Mouse (Mus musculus) retina, postnatal 7 days (tissue): ENCODE measurements around the gene Dpp7.

Experiments used
- DNase-seq: peaks from one replicate; pipeline ENCODE4 v3.0.0-alpha.2; 2012; ENCODE audit warnings: low read depth, low spot score

Dpp7 gene

DNA sequence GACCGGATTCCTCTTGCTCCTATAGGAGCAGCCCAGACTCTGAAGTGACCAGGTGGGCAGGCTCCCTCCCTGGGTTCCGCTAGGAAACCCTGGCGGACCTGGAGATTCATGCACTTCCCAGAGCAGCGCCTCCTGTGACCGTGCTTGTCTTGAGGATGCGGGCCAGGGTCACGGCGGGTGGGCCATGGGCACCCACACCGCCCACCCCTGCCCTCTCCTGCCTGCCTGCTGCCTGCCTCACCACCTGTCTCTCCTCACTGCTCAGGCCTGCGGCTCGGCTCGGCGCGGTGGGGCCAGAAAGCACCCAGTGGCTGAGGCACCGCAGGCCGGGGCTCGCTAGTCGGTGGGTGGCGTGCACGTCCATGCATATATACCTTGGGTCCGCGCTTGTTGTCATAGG lies 45.2 kb downstream of the Dpp7 start:
- no peak for DNase-seq

DNA sequence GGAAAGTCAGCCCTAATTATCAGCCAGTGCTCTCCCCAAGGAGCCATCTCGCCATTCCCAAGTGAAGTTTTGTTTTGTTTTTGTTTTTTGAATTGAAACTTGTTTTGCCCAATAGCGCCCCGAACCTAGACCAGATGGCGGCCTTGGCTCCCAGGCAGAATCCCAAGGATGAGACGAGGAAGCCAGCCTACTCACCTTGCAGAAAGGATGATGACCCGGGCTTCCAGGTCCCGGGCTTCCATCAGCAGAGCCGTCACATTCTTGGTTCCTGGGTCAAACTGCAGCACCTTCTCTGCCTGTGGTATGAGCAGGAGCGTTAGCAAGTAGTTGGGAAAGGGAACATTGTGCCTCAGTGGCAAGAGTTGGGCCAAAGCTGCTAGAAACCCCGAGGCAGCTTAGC lies 46.0 kb downstream of the Dpp7 start:
- DNase-seq = no peak

DNA sequence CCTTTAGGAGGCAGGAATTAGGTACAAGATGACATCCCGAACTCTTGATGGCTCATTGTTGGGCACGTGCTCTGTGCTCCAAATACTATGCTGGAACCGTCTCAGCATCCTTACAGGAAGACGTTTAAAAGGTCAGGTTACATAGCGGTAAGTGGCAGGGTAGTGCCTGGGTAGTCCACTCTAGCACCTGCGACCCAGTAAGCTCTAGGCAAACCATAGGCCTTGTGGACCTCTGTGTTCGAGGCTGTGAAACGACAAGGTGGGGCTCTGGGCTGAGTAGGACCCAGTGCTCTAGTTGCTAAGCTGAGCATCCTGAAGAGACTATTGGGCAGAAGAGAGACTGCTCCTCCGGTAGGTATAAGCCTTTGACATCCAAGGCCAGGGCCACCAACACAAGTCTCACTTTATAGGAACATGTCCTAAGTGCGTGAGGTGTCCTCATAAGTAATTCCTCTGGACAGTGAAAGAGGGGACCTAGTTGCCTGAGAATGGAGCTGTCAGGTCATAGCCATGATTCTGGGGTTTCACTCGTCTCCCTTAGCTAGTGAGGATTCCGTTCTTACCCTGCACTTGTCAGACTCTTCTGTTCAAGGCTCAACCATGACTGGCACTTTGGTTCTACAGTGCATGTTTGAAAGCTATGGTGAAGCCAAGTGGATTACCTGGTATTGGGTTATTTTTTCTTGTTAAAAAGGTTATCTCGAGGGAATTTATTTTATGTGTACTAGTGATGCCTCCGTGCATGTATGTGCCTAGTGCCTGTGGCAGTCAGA lies 50.4 kb downstream of the Dpp7 start:
- DNase-seq = no peak

DNA sequence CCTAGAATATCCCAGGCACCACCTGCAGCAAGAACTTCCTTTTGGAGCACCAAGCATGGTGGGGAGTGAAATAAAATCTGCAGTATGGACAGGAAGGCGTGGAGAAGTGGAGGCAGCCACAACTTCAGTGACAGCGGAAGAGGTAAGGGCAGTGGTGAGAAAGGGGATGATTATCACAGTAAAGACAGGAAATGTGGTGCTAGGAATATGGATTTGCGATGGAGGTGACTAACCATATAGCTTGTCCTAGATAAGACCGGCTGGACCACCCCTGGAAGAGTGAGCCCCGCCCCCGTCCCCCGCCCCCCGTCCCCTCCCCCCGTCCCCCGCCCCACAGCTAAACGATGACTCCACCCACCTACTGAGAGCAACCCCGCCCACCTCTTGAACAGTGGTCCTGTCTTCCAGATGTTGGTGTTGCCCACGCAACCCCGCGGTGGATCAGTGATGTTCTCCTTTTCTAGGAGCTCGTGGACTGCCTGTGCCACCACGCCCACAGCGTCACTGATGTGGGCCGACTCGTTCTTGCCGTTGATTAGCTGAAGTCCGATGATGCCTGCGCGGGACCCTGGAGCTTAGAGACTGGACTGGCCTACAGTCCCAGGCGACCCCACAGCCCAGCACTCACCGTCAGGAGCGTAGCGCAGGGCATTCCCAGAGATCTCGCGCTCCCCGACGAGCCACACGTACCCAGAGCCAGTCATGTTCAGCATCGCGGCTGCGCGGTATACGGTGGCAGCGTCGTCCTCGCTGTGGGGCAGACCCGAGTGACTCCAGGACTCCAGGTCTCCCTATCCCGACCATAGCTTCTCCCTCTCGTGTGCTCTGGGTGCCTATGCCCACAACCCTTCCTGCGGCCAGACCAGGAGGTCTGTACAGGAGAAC lies 51.3 kb downstream of the Dpp7 start:
- no peak for DNase-seq

DNA sequence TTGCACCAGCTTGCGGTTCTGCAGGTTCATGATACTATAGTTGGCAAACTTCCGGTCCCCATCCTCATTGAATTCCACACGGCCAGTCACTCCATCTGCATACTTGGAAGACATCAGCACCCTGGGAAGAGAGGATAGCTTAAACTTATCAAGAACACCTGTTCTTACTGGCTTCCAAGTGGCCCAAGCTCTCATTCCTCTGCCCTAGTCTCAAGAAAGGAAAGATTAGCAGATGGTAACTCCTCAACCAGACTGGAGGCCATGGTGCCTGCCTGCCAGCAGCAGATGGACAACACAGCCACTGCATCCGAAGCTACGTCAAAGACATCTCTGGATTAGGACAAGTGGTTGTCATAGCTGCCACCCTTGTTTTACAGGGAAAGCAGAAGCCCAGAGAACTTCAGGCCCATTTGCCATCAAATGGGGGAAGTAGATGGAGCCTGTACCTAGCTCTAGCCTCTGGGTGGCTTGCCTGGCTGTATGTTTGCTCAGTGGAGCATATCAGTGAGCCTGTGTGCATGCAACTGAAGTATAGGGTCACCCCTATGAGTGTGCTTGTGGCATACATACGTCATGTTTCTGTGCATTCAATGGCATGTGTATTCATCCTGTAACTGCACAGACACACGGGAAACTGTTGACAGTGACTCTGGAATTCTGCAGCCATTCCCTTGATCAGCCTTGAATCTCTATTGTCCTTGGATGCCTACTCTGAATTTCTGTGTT lies 52.1 kb downstream of the Dpp7 start:
- no peak for DNase-seq

DNA sequence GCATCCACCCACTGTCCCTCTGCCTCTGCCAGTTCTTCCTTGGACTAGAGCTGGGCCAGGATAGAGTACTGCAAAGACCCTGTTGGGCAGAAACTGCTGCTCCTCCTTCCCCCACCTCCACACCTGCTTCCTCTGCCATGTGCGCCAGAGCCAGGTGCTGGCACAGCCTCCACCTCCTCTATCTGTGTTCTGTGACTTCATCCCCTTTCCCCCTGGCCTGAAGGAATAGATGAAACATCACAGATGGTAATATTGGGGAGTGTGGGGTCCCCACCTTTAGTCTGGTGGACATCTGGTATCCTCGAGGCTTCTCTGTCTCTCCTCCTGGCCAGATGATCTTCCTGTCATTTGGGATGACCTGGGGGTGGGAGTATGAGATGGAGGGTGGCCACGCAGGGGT lies 52.7 kb downstream of the Dpp7 start:
- DNase-seq = no peak
